ENCODE assay signal across 26 mouse cellular contexts in genomic region chr1:108224047-108224446, GRCm38 (mm10).
DNase-seq lines count a peak whose midpoint lies in the region; ATAC-seq and TF ChIP-seq lines count a peak whose summit lies in the region.
"Had no signal": no experiment of that assay in that cellular context is flagged by ENCODE, and none has a peak within 500 bp of the region (broad histone marks: within the 10 kb centered on the region; RNA-seq: fewer than 3 reads in every experiment).

No protein-coding gene starts in this region.

- H3K9me3 ChIP-seq in hindbrain, postnatal 0 days (ENCODE audit: low read length), result no peaks in the 10 kb centered on the region
- no peaks in the 10 kb centered on the region for H3K9me3 ChIP-seq in hindbrain, embryonic 16.5 days (ENCODE audit: control insufficient read depth, low read length)
- no peaks in the 10 kb centered on the region for H3K9me3 ChIP-seq in lung, embryonic 14.5 days (ENCODE audit: low read depth, low read length)
- H3K9me3 ChIP-seq: embryonic facial prominence, embryonic 12.5 days; heart, embryonic 15.5 days; hindbrain, embryonic 15.5 days; limb, embryonic 15.5 days; midbrain, embryonic 10.5 days had no signal

- H3K4me3 ChIP-seq in hindbrain, postnatal 0 days (ENCODE audit: low read length), result no peak overlapping the region
- no peak overlapping the region for H3K4me3 ChIP-seq in hindbrain, embryonic 16.5 days (ENCODE audit: low read length)
- no peak overlapping the region for H3K4me3 ChIP-seq in lung, embryonic 14.5 days (ENCODE audit: low read depth, low read length)
- H3K4me3 ChIP-seq: embryonic facial prominence, embryonic 12.5 days; heart, embryonic 15.5 days; hindbrain, embryonic 15.5 days; layer of hippocampus, adult 2 months; limb, embryonic 15.5 days; midbrain, embryonic 10.5 days had no signal

- TF ChIP-seq POLR2A in brain, embryonic 14.5 days (IDR thresholded peaks at IDR 0.05; ENCODE audit: borderline replicate concordance, extremely low read depth, insufficient read depth, insufficient read length, poor library complexity, severe bottlenecking), result no peak

- no peak for ATAC-seq in hindbrain, postnatal 0 days
- no peak for ATAC-seq in hindbrain, embryonic 16.5 days
- ATAC-seq in lung, embryonic 14.5 days (ENCODE audit: insufficient read depth), result peak; percentile 79; the same call in 1 of the 2 replicates
- ATAC-seq: CD4-positive, CD25-positive, alpha-beta regulatory T cell, adult 4 months; intestine, postnatal 0 days; Patski had no signal

- no peaks in the 10 kb centered on the region for H3K27me3 ChIP-seq in hindbrain, postnatal 0 days (ENCODE audit: insufficient read depth, low read length)
- no peaks in the 10 kb centered on the region for H3K27me3 ChIP-seq in hindbrain, embryonic 16.5 days (replicated peaks; ENCODE audit: control insufficient read depth, insufficient read depth, low read length)
- H3K27me3 ChIP-seq in lung, embryonic 14.5 days (ENCODE audit: insufficient read depth, low read length), result no peaks in the 10 kb centered on the region
- H3K27me3 ChIP-seq: embryonic facial prominence, embryonic 12.5 days; heart, embryonic 15.5 days; hindbrain, embryonic 15.5 days; limb, embryonic 15.5 days; Patski had no signal

- DNase-seq in cerebellum, postnatal 14 days, result peak; percentile 51 to 77
- DNase-seq in cerebellum, adult 9-11 months, result no peak
- peak; percentile 56 for DNase-seq in hindbrain, postnatal 0 days (ENCODE audit: low spot score)
- DNase-seq in lung, embryonic 14.5 days, result peak; percentile 79
- no peak for DNase-seq in lung, postnatal 25 days (ENCODE audit: low spot score)
- DNase-seq in brain, embryonic 14.5 days (ENCODE audit: low read depth), result peak; percentile 67
- no peak for DNase-seq in thymus, postnatal 36 days
- DNase-seq: adrenal gland, adult 8-10 months; cerebellum, adult 11 months; gastrocnemius, postnatal 14 days; heart, adult 18-20 months; heart, postnatal 4 days; layer of hippocampus, postnatal 36 days; spleen, adult 18-20 months; thymus, postnatal 4 days had no signal

- H3K4me1 ChIP-seq in hindbrain, postnatal 0 days (ENCODE audit: insufficient read depth, low read length), result no peaks in the 10 kb centered on the region
- no peaks in the 10 kb centered on the region for H3K4me1 ChIP-seq in hindbrain, embryonic 16.5 days (ENCODE audit: control insufficient read depth, insufficient read depth, low read depth, low read length)
- H3K4me1 ChIP-seq in lung, embryonic 14.5 days (ENCODE audit: insufficient read depth), result no peaks in the 10 kb centered on the region
- H3K4me1 ChIP-seq: embryonic facial prominence, embryonic 12.5 days; heart, embryonic 15.5 days; hindbrain, embryonic 15.5 days; limb, embryonic 15.5 days; midbrain, embryonic 10.5 days had no signal

- H3K9ac ChIP-seq in hindbrain, postnatal 0 days (replicated peaks; ENCODE audit: low read length), result no peak overlapping the region
- H3K9ac ChIP-seq in hindbrain, embryonic 16.5 days (ENCODE audit: low read depth, low read length), result no peak overlapping the region
- H3K9ac ChIP-seq in lung, embryonic 14.5 days, result no peak overlapping the region
- H3K9ac ChIP-seq: embryonic facial prominence, embryonic 12.5 days; heart, embryonic 15.5 days; hindbrain, embryonic 15.5 days; limb, embryonic 15.5 days had no signal

- no peak overlapping the region for H3K27ac ChIP-seq in hindbrain, postnatal 0 days
- no peak overlapping the region for H3K27ac ChIP-seq in hindbrain, embryonic 16.5 days (ENCODE audit: low read depth, low read length)
- H3K27ac ChIP-seq in lung, embryonic 14.5 days (ENCODE audit: low read depth), result no peak overlapping the region
- H3K27ac ChIP-seq: embryonic facial prominence, embryonic 12.5 days; heart, embryonic 15.5 days; hindbrain, embryonic 15.5 days; layer of hippocampus, adult 2 months; limb, embryonic 15.5 days; macrophage; midbrain, embryonic 10.5 days had no signal

- no peak overlapping the region for H3K4me2 ChIP-seq in hindbrain, postnatal 0 days (ENCODE audit: low read depth, low read length)
- no peak overlapping the region for H3K4me2 ChIP-seq in hindbrain, embryonic 16.5 days (ENCODE audit: low read length)
- no peak overlapping the region for H3K4me2 ChIP-seq in lung, embryonic 14.5 days
- H3K4me2 ChIP-seq: embryonic facial prominence, embryonic 12.5 days; heart, embryonic 15.5 days; hindbrain, embryonic 15.5 days; limb, embryonic 15.5 days had no signal

- WGBS in hindbrain, postnatal 0 days, result 62% methylated on average over 1 of the region's 1 CpGs
- 69% methylated on average over 1 of the region's 1 CpGs for WGBS in hindbrain, embryonic 16.5 days
- WGBS in lung, embryonic 14.5 days, result 47% methylated on average over 1 of the region's 1 CpGs

- H3K36me3 ChIP-seq in hindbrain, postnatal 0 days (ENCODE audit: insufficient read depth, low read length), result no peaks in the 10 kb centered on the region
- H3K36me3 ChIP-seq in hindbrain, embryonic 16.5 days (ENCODE audit: control insufficient read depth, insufficient read depth, low read length), result no peaks in the 10 kb centered on the region
- H3K36me3 ChIP-seq in lung, embryonic 14.5 days (ENCODE audit: insufficient read depth), result no peaks in the 10 kb centered on the region
- H3K36me3 ChIP-seq: embryonic facial prominence, embryonic 12.5 days; heart, embryonic 15.5 days; hindbrain, embryonic 15.5 days; limb, embryonic 15.5 days; midbrain, embryonic 10.5 days had no signal

- no peak for TF ChIP-seq CTCF in hindbrain, postnatal 0 days (IDR thresholded peaks at IDR 0.05; ENCODE audit: low read depth)
- TF ChIP-seq CTCF in lung, embryonic 14.5 days (IDR thresholded peaks at IDR 0.05; ENCODE audit: low read depth), result no peak
- TF ChIP-seq CTCF in brain, embryonic 14.5 days (IDR thresholded peaks at IDR 0.05; ENCODE audit: borderline replicate concordance, extremely low read depth, insufficient read depth, insufficient read length), result no peak

Comparison
In these comparisons a context has a peak if more than half of its experiments do, and no peak if none do; other contexts are left out.
1. DNase-seq: peak in cerebellum, postnatal 14 days (2 of 2), hindbrain, postnatal 0 days (single experiment), lung, embryonic 14.5 days (single experiment) and brain, embryonic 14.5 days (single experiment); none in cerebellum, adult 9-11 months (single experiment), lung, postnatal 25 days (single experiment) and thymus, postnatal 36 days (0 of 2).